Mouse (Mus musculus) hindbrain, embryonic 11.5 days (tissue): ENCODE data around the gene Slc35f5. TPM values are rescaled to one million over a fixed set of nuclear protein-coding genes. Genes with fewer than 3 reads are reported as not detected.

Experiments used
- ATAC-seq: fragments of 200-750 bp; cut with Nextera tagmentation; 2 replicates; pipeline ENCODE4 v1.8.0; 2017; ENCODE audit warnings: mild to moderate bottlenecking, moderate TSS enrichment, moderate library complexity; ENCODE audit not compliant: low FRiP score
- DNase-seq: peaks from one replicate; pipeline ENCODE4 v3.0.0-alpha.2; 2015; ENCODE audit warnings: low spot score
- H3K27ac ChIP-seq: fragments of 300-500 bp; sonication (generic); 2 replicates; pipeline ENCODE4 v1.5.1; 2014; ENCODE audit warnings: mild to moderate bottlenecking, low read depth, low read length
- H3K27me3 ChIP-seq: fragments of 300-500 bp; sonication (generic); 2 replicates; pipeline ENCODE4 v1.6.1; 2014; ENCODE audit warnings: mild to moderate bottlenecking, low read length, moderate library complexity, mixed read lengths; ENCODE audit not compliant: control insufficient read depth, insufficient read depth
- H3K36me3 ChIP-seq: fragments of 300-500 bp; sonication (generic); 2 replicates; pipeline ENCODE4 v1.6.1; 2014; ENCODE audit warnings: mild to moderate bottlenecking, low read length, moderate library complexity, mixed read lengths; ENCODE audit not compliant: control insufficient read depth, insufficient read depth
- H3K4me1 ChIP-seq: fragments of 300-500 bp; sonication (generic); replicated peaks from 2 replicates; pipeline ENCODE4 v1.6.1; 2014; ENCODE audit warnings: low read length, mixed read lengths; ENCODE audit not compliant: control insufficient read depth, insufficient read depth
- H3K4me2 ChIP-seq: fragments of 300-500 bp; sonication (generic); replicated peaks from 2 replicates; pipeline ENCODE4 v1.6.1; 2014; ENCODE audit warnings: mild to moderate bottlenecking, low read depth, low read length
- H3K4me3 ChIP-seq: fragments of 300-500 bp; sonication (generic); 2 replicates; pipeline ENCODE4 v1.5.1; 2014; ENCODE audit warnings: low read depth, low read length
- H3K9ac ChIP-seq: fragments of 300-500 bp; sonication (generic); 2 replicates; pipeline ENCODE4 v1.6.1; 2014; ENCODE audit warnings: low read depth, low read length
- H3K9me3 ChIP-seq: fragments of 300-500 bp; sonication (generic); 2 replicates; pipeline ENCODE4 v1.6.1; 2016; ENCODE audit warnings: low read length; ENCODE audit not compliant: control insufficient read depth
- WGBS: fragments of 180-500 bp; shearing (Covaris S2); extraction: QIAGEN DNeasy Blood & Tissue Kit; methylation state at CpG from one replicate; pipeline ENCODE4 v1.1.7; 2014; 5-methylcytosine and 5-hydroxymethylcytosine counted together
- polyA plus RNA-seq: library from polyadenylated mRNA; unstranded; fragments of >200 nt; fragmentation: Nextera tagmentation; extraction: Ambion mirVana; gene quantifications from 2 replicates; pipeline ENCODE4 v1.2.1, GENCODE M21; 2014

Gene Slc35f5
- polyA plus RNA-seq, 1 experiment from 2014 or later: 28.2 TPM

DNA sequence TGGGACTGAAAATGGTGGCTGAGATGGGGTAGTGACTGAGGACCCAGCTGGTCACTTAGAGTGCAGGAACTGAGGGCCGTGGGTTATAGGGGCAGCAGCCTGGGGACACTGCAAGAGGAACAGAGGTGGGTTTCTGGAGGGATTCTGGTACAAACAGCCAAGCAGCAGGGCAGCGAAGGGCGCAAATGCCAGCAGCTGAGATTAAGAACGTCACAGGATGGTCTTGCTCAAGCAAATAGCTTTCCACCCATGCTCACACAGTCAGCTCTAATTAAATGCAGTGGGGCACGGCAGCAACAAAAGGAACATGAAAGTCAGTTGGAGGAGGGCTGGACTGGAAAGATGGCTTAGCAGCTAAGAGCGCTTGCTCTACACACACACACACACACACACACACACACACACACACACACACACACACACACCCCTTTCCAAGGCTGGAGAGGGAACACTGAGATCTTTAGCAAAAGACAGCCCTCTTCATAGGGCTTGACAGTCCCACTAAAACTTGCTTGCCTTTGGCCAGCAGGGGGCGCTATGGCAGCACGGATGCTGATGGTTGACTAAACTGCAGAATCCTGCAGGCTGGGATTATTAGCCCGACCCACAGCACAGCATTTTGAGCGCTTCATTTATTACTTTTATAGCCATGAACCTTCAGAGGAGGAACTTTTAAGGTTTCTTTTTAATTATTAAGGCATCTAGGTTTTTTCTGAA lies 46.9 kb downstream of the Slc35f5 start:
- Histone ChIP-seq H3K4me1 (no peaks in the 10 kb centered on the region), H3K9me3 (no peaks in the 10 kb centered on the region), H3K9ac (0 out of 2 replicates have a peak overlapping the region, but pooled peaks have one; percentile 20), H3K27me3 (no peaks in the 10 kb centered on the region), H3K4me3 (no peak overlapping the region), H3K27ac (no peak overlapping the region), H3K4me2 (no peak overlapping the region), H3K36me3 (no peaks in the 10 kb centered on the region)
- peak; percentile 94 for DNase-seq
- peak; percentile 91 for ATAC-seq
- 27% methylated on average over 9 of the region's 10 CpGs for WGBS

DNA sequence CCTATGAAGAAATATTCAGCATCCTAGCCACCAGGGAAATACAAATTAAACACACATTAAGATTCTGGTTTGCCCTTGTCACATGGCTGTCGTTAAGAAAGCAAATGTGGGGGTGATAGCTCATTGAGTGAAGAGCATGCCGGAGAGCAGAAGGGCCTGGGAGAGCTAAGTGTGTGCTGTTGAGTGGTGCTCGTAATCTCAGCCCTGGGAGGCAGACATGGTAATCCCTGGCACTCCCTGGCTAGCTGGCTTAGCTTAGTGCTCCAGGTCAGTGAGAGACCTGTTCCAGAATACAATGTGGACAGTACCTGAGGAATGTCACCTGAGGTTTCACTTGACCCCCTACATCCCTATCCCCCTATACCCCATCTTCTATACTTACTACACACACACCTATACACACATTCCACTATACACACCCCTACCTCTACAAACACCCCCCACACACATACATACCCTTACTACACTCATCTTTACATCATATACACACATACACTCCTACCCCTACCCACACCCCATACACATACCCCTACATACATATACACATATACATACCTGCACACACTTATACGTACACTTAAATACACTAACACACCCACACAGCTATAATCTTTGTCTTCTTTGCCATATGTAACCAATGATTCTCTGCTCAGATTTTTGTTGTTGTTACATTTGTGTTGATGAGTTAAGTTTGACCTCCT lies 64.1 kb downstream of the Slc35f5 start:
- no peak overlapping the region for H3K4me3 ChIP-seq
- ATAC-seq (no peak), DNase-seq (no peak)
- no peaks in the 10 kb centered on the region for H3K27me3 ChIP-seq
- H3K9ac ChIP-seq: no peak overlapping the region
- no peaks in the 10 kb centered on the region for H3K36me3 ChIP-seq
- H3K9me3 ChIP-seq: no peaks in the 10 kb centered on the region
- no peak overlapping the region for H3K4me2 ChIP-seq
- WGBS: 80% methylated on average over 4 of the region's 4 CpGs
- H3K27ac ChIP-seq: no peak overlapping the region
- no peaks in the 10 kb centered on the region for H3K4me1 ChIP-seq

DNA sequence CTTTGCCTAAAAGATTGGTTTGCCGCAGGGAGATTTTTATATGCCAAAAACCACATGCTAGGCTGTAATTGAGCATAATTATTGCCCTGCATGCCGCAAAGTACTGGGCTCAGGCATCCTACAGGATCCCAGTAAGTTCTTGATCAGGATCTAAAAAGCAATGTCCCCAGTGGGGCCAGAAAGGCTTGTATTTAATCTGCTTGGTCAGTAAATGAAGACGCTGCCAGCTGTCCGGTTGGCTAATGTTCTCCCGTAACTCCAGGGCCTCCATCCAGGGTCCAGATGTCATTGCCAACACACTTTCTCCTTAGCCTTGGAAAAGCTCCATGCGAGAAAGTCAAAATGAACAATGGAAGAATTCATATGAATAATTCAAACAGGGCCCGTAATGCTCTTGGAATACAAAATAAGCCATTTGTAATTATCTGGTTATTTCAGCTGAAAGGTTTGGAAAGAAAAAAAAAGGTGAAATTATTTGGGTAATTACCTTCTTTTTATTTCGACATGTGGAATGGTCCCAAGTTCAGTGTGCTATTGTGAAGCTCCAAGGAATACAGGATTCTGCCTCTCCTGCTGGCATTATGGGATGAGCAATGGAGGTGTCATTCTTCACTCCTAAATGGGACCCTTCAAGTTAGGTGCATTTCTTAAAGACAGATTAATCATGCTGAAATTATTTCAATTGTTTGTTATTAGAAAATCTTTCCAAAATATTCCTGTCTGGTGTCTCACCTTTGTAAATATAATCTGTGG lies 79.3 kb downstream of the Slc35f5 start:
- Histone ChIP-seq H3K27me3 (no peaks in the 10 kb centered on the region), H3K36me3 (no peaks in the 10 kb centered on the region), H3K4me3 (no peak overlapping the region), H3K9me3 (no peaks in the 10 kb centered on the region), H3K4me2 (no peak overlapping the region), H3K9ac (no peak overlapping the region), H3K27ac (no peak overlapping the region), H3K4me1 (no peaks in the 10 kb centered on the region)
- no peak for ATAC-seq
- WGBS: 54% methylated on average over 8 of the region's 8 CpGs
- peak; percentile 3 for DNase-seq

DNA sequence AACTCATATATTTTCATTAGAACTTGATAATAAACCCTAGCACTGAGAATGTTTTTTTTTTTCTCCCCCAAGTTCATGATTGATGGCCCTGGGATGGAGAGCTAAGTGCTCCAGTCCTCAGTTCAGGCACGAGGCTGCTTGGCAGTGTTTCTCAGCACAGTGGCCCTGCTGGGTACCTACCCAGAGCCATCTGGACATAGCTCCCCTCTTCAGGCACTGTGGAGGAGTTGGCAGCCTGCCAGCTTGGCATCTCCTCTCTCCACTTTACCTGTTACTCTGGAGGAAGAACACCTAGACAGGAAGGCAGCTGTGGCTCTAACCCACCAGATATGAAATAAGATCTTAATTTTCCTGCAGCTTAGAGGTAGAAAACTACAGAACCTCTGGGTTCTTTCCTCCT lies 83.2 kb downstream of the Slc35f5 start:
- H3K4me2 ChIP-seq: no peak overlapping the region
- DNase-seq (no peak), ATAC-seq (no peak)
- H3K27ac ChIP-seq: no peak overlapping the region
- no peaks in the 10 kb centered on the region for H3K4me1 ChIP-seq
- no peak overlapping the region for H3K4me3 ChIP-seq
- no peak overlapping the region for H3K9ac ChIP-seq
- 59% methylated on average over 1 of the region's 1 CpGs for whole genome bisulfite sequencing
- H3K27me3 ChIP-seq: no peaks in the 10 kb centered on the region
- no peaks in the 10 kb centered on the region for H3K9me3 ChIP-seq
- H3K36me3 ChIP-seq: no peaks in the 10 kb centered on the region

Other genes with a start within 250 kb of the Slc35f5 start
- 266 and 291 TPM in 2 replicates for gene Actr3, start 124.9 kb upstream of the Slc35f5 start, polyA plus RNA-seq
- gene Gpr39, start 116.4 kb downstream of the Slc35f5 start, polyA plus RNA-seq: 0.10 and 0.22 TPM in 2 replicates